Mouse (Mus musculus) erythroblast, adult 5-6 weeks (primary cell): ENCODE results near the gene Rab26. TPM values are rescaled to one million over a fixed set of nuclear protein-coding genes. Genes with fewer than 3 reads are reported as not detected.
A peak's percentile ranks its signal among the peaks of the same experiment; 100 is the strongest.

ENCODE experiments used
- ATAC-seq: replicated peaks from 2 replicates; pipeline ENCODE4 v1.8.0; 2016; ENCODE audit warnings: moderate number of reproducible peaks, mild to moderate bottlenecking, moderate TSS enrichment, inconsistent platforms; ENCODE audit not compliant: poor library complexity, low FRiP score, severe bottlenecking
- total RNA-seq, 2 experiments: library from RNA; stranded (forward) in 1 of 2; stranded (reverse) in 1 of 2; fragments of 150-400 nt in 1 of 2; fragments of 200-764, 138-1000 nt in 1 of 2; gene quantifications; 2 replicates each; pipeline versions ENCODE4 v1.2.3 to v1.2.4; 2015 to 2017; ENCODE audit warnings: low replicate concordance in 2 of 2

The Rab26 gene
- total RNA-seq, 2 experiments from 2014 or later: not detected

DNA sequence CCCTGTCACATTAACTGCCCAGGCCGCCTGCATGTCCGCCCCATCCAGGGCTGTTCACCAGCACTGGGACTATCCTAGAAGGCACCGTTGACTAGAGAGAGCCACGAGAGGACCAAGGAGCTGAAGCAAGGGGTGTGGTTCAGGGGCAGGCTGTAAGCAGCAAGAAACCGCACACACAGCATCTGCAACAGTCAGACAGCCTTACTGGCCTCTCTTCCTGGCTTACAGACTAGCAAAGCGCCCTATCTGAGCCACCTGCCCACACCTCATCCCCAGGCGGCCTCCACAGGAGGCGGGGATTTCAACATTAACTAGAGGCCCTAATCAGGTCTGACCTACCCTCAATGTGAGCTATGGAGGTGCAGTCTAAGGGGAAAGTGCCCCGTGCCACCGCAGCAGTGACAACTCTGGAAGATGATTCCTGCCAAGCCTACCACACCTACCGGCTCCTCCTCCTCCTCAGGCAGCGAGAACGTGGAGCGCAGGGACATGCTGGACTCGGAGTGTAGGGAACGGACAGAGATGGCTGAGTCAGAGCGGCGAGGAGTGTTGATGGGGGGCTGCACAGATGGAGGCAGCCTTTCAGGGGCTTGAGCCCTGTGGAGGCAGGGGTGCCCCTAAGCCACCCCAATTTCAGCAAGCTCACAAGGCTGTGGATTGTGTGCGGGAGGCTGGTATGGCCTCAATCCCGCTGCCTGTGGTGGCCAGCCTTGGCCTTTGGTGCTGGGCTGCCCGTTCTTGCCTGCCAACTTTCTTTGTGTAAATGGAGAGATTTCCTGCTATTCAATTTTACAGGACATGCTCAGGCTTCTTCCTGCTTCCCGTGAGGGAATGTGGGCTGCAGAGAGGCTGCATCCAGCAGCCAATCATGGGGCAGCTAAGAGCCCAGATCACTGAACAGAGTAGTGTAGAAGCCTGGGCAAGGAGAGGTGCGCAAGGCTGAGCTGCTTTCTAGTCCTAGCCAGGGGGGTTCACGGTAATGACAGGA is 19.4 kb downstream of the Rab26 start:
- ATAC-seq: no peak

DNA sequence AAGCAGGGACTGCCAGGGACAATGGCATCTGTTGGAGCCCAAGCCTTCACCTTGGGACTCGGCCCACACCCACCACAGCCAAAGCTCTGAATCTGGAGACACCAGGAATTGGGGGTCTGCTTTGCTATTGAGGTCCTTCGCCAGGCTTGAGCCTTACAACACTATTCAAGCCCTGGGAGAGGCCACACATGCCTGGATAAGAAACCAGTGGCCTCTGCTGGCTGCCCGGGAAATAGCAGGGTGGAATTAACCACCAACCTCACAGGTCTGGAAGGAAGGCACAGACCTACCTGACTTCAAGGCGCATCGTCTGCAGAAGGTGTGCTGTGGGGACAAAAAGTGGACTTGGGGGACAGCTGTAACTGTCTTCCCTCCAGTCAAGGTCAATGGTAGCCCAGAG is 20.4 kb downstream of the Rab26 start:
- peak; percentile 52; the same call in 1 of the 2 replicates for ATAC-seq

- no peak for ATAC-seq
Observed at GRCm38 (mm10) chr17:24507806-24508460, 26.1 kb downstream of the Rab26 start.

GRCm38 (mm10) chr17:24507129-24507664 is 26.8 kb downstream of the Rab26 start:
- ATAC-seq: no peak

DNA sequence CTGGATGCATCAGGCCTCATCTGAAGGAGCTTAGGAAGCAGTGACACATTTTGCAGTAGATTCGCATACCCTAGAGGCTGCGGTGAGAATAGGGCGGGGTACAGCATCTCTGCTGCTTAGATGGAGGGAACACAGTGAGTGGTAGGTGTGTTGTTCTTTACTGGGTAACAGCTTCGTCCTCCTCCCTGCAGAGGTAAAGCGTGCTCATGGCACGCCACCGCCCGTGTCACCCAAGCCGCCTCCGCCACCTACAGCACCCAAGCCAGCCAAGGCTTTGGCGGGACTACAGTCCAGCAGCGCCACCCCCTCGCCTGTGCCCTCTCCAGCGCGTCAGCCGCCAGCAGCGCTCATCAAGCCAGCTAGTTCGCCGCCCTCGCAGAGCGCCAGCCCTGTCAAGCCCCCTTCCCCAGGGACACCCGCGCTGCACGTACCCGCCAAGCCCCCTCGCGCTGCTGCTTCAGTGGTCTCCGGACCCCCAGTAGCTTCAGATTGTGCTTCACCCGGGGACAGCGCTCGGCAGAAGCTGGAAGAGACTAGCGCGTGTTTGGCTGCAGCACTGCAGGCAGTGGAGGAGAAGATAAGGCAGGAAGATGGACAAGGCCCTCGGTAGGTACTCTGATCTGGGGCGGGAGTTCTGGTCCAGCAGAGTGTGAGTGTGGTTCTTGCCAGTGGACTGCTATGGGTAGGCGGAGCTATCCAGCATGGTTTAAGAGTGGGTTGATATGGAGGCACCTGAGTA is 27.5 kb downstream of the Rab26 start:
- no peak for ATAC-seq

GRCm38 (mm10) chr17:24505286-24505955 is 28.6 kb downstream of the Rab26 start:
- ATAC-seq: no peak

DNA sequence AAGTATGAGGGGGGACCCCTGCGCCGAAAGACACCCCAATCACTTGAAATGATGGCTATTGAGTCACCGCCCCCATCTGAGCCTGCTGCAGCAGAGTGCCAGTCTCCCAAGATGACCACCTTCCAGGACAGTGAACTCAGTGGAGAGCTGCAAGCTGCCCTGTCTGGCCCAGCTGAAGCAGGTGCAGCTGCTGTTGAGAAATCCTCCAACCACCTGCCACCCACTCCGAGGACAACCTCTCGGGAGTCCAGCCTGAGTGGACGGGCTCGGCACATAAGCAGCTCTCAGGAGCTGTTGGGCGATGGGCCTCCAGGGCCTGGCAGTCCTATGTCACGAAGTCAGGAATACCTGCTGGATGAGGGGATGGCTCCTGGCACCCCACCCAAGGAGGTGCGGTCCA is 29.9 kb downstream of the Rab26 start:
- ATAC-seq: no peak

GRCm38 (mm10) chr17:24502208-24502607 is 31.8 kb downstream of the Rab26 start:
- ATAC-seq: no peak

- ATAC-seq: no peak
Observed at GRCm38 (mm10) chr17:24496026-24496425, 38.0 kb downstream of the Rab26 start.

DNA sequence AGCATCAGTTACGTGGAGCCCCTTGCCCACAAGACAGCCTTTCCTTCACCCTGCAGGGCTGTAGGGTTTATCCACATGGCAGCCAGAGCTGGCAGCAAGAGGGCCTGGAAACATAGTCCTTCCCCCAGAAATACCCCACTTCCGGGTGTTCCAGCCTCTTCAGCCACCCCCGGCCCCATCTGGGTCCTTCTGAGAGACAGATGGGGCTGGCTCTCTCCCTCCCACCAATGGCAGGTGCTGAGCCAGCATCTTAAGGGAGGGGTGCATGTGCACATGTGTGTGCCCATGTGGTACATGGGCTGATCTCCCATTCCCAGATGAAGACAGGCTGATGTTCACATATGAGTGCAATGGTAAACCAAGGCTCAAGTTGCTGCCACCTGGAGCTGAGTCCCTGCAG is 38.6 kb downstream of the Rab26 start:
- no peak for ATAC-seq

- no peak for ATAC-seq
Observed at GRCm38 (mm10) chr17:24494627-24495335, 39.2 kb downstream of the Rab26 start.

- ATAC-seq: no peak
Observed at GRCm38 (mm10) chr17:24490399-24490798, 43.6 kb downstream of the Rab26 start.

- no peak for ATAC-seq
Observed at GRCm38 (mm10) chr17:24489265-24490030, 44.6 kb downstream of the Rab26 start.

GRCm38 (mm10) chr17:24488662-24489264 is 45.2 kb downstream of the Rab26 start:
- ATAC-seq: no peak

DNA sequence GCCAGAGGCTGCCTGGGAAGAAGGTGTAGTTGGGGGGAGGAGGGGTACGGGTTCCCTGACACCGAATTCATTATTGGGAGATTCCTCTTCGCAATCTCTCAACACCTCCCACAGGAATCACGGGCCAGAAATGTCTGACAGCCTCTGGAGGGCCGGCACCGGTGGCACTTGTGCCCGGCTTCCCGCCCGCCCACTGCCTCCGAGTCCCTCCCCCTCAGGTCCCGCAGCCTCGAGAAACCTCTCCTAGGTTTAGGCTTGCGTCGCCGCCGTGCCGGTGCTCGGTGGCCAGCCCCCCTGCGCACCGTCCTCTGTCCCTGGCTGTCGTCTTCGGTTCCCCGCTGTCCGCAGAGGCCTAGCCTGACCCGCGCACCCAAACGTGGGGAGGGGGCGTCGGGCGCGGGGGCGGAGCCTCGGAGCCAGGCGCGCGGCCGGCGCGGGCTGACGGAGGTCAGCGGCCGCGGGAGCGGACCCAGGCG is 45.8 kb downstream of the Rab26 start, which contains the start of gene Caskin1:
Gene Caskin1 (plus strand): TSS at position 416 of the 476 bp plus-strand sequence.
- no peak for ATAC-seq

- no peak for ATAC-seq
Observed at GRCm38 (mm10) chr17:24485090-24485860, 48.7 kb downstream of the Rab26 start.

DNA sequence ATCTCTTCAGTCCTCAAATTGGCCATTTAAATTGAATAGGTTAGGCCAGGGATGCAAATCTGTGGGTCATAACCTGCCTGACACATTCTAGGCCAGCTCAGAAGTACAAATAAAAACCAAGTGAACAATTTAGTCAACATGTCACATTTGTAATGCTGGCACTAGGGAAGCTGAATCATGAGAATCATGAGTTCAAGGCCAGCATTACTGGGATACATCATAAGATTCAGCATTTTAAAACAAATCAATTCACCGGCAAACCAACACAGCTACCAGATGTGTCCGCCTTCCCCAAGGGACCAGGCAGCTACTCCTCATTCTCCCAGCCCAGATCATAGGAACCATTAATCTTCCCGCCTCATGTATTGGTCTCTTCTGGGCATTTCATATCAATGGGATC is 50.5 kb downstream of the Rab26 start:
- no peak for ATAC-seq
